Mouse (Mus musculus) myocyte (in vitro differentiated cells): ENCODE results near the gene Psen2.

Source experiments
- CEBPB ChIP-seq: IDR thresholded peaks from 2 replicates; pipeline ENCODE4 v1.6.1; 2011; ENCODE audit warnings: mild to moderate bottlenecking, moderate library complexity; ENCODE audit not compliant: poor library complexity, insufficient read depth, severe bottlenecking
- MAX ChIP-seq: IDR thresholded peaks from one replicate; pipeline ENCODE4 v1.6.1; 2011; ENCODE audit warnings: low read depth, mild to moderate bottlenecking, control low read depth
- MYOD1 ChIP-seq, 3 experiments: IDR thresholded peaks; one replicate each; pipeline ENCODE4 v1.6.1; 2011; ENCODE audit warnings: control low read depth in 2 of 3, low read depth in 2 of 3, mild to moderate bottlenecking in 2 of 3, moderate library complexity in 1 of 3; ENCODE audit not compliant: insufficient read length in 2 of 3, control insufficient read depth in 1 of 3
- MYOG ChIP-seq, 3 experiments: IDR thresholded peaks; one replicate each; pipeline ENCODE4 v1.6.1; 2011; ENCODE audit warnings: control low read depth in 2 of 3, low read depth in 2 of 3, mild to moderate bottlenecking in 2 of 3; ENCODE audit not compliant: insufficient read length in 2 of 3, control insufficient read depth in 1 of 3, insufficient read depth in 1 of 3
- POLR2A ChIP-seq: IDR thresholded peaks from one replicate; pipeline ENCODE4 v1.6.1; 2011; ENCODE audit warnings: low read depth, mild to moderate bottlenecking, control low read depth, moderate library complexity; ENCODE audit not compliant: insufficient read length
- POLR2AphosphoS2 ChIP-seq: IDR thresholded peaks from one replicate; pipeline ENCODE4 v1.6.1; 2011; ENCODE audit warnings: low read depth, control low read depth; ENCODE audit not compliant: insufficient read length
- REST ChIP-seq: IDR thresholded peaks from one replicate; pipeline ENCODE4 v1.6.1; 2011; ENCODE audit warnings: mild to moderate bottlenecking, control low read depth, moderate library complexity; ENCODE audit not compliant: insufficient read depth, insufficient read length
- SRF ChIP-seq: IDR thresholded peaks from one replicate; pipeline ENCODE4 v1.6.1; 2011; ENCODE audit warnings: low read depth; ENCODE audit not compliant: control insufficient read depth, insufficient read length
- TCF12 ChIP-seq: IDR thresholded peaks from one replicate; pipeline ENCODE4 v1.6.1; 2011; ENCODE audit warnings: mild to moderate bottlenecking, control low read depth; ENCODE audit not compliant: poor library complexity, insufficient read depth, severe bottlenecking

GRCm38 (mm10) chr1:180248593-180249146, 14.6 kb downstream of the Psen2 start:
- no peak for TF ChIP-seq TCF12
- TF ChIP-seq MAX = no peak
- TF ChIP-seq MYOG (IDR thresholded peaks at IDR 0.05; ENCODE audit: control insufficient read depth in 1 of 3, insufficient read depth in 1 of 3, insufficient read length in 2 of 3, low read depth in 2 of 3) = no peak
- no peak for TF ChIP-seq POLR2A
- no peak for TF ChIP-seq REST
- no peak for TF ChIP-seq SRF
- no peak for TF ChIP-seq POLR2AphosphoS2
- TF ChIP-seq MYOD1 (IDR thresholded peaks at IDR 0.05; ENCODE audit: control insufficient read depth in 1 of 3, insufficient read length in 2 of 3, low read depth in 2 of 3) = no peak
- no peak for TF ChIP-seq CEBPB
